Mouse (Mus musculus) liver, embryonic 14.5 days (tissue): ENCODE data around the gene Plg. TPM values are rescaled to one million over a fixed set of nuclear protein-coding genes. Genes with fewer than 3 reads are reported as not detected.

ENCODE experiments used
- ATAC-seq: fragments of 200-750 bp; cut with Nextera tagmentation; 2 replicates; pipeline ENCODE4 v1.8.0; 2017; ENCODE audit warnings: moderate number of reproducible peaks, mild to moderate bottlenecking, moderate library complexity; ENCODE audit not compliant: insufficient read depth
- DNase-seq, 3 experiments: peaks; one replicate each; pipeline ENCODE4 v3.0.0-alpha.2; 2012 to 2013; ENCODE audit warnings: low read depth in 3 of 3, low spot score in 3 of 3
- H3K27ac ChIP-seq: fragments of 300-500 bp; sonication (generic); 2 replicates; pipeline ENCODE4 v1.5.1; 2014; ENCODE audit warnings: moderate library complexity, mild to moderate bottlenecking, control low read depth, inconsistent platforms
- H3K27me3 ChIP-seq: fragments of 300-500 bp; sonication (generic); 2 replicates; pipeline ENCODE4 v1.6.1; 2014; ENCODE audit warnings: mild to moderate bottlenecking, low read length, moderate library complexity; ENCODE audit not compliant: control insufficient read depth, insufficient read depth
- H3K36me3 ChIP-seq: fragments of 300-500 bp; sonication (generic); replicated peaks from 2 replicates; pipeline ENCODE4 v1.6.1; 2014; ENCODE audit warnings: low read depth; ENCODE audit not compliant: control insufficient read depth, insufficient read depth
- H3K4me1 ChIP-seq, 2 experiments: fragments of 200-500 bp in 1 of 2; fragments of 300-500 bp in 1 of 2; sonication (generic) in 1 of 2; replicated peaks; 2 replicates each; pipeline ENCODE4 v1.6.1; 2012 to 2014; ENCODE audit warnings: antibody characterized with exemption in 1 of 2, inconsistent platforms in 1 of 2, low read length in 1 of 2; ENCODE audit not compliant: control insufficient read depth in 2 of 2, insufficient read depth in 2 of 2
- H3K4me2 ChIP-seq: fragments of 300-500 bp; sonication (generic); 2 replicates; pipeline ENCODE4 v1.6.1; 2014; ENCODE audit warnings: low read depth, mild to moderate bottlenecking, control low read depth, moderate library complexity
- H3K4me3 ChIP-seq, 2 experiments: fragments of 200-500 bp in 1 of 2; fragments of 300-500 bp in 1 of 2; sonication (generic) in 1 of 2; 2 replicates each; pipeline ENCODE4 v1.5.1; 2012 to 2014; ENCODE audit warnings: low read depth in 2 of 2, low read length in 2 of 2, mild to moderate bottlenecking in 2 of 2, control low read depth in 1 of 2, inconsistent platforms in 1 of 2, moderate library complexity in 1 of 2; ENCODE audit not compliant: insufficient read depth in 1 of 2
- H3K9ac ChIP-seq: fragments of 300-500 bp; sonication (generic); replicated peaks from 2 replicates; pipeline ENCODE4 v1.6.1; 2014; ENCODE audit warnings: mild to moderate bottlenecking, control low read depth, moderate library complexity
- H3K9me3 ChIP-seq: fragments of 300-500 bp; sonication (generic); 2 replicates; pipeline ENCODE4 v1.6.1; 2016; ENCODE audit warnings: low read length, mixed read lengths; ENCODE audit not compliant: control insufficient read depth
- CTCF ChIP-seq: IDR thresholded peaks from 2 replicates; pipeline ENCODE4 v1.5.1; 2016; ENCODE audit warnings: antibody characterized with exemption, low read depth, control low read depth
- EP300 ChIP-seq: IDR thresholded peaks from 2 replicates; pipeline ENCODE4 v1.6.1; 2016; ENCODE audit warnings: antibody characterized with exemption, low read depth
- WGBS: fragments of 180-500 bp; shearing (Covaris S2); extraction: QIAGEN DNeasy Blood & Tissue Kit; methylation state at CpG from one replicate; pipeline ENCODE4 v1.1.7; 2014; ENCODE audit not compliant: insufficient replicate concordance; 5-methylcytosine and 5-hydroxymethylcytosine counted together
- polyA plus RNA-seq, 2 experiments: library from polyadenylated mRNA; depleted of rRNA in 1 of 2; stranded (reverse) in 1 of 2; unstranded in 1 of 2; fragments of >200 nt; fragmentation: Nextera tagmentation in 1 of 2; extraction: Ambion mirVana in 1 of 2; gene quantifications; 2 replicates each; pipeline versions ENCODE4 v1.2.1 to v1.2.3; 2012 to 2014

Plg gene
- polyA plus RNA-seq, 2 experiments, result 200 to 202 TPM

DNA sequence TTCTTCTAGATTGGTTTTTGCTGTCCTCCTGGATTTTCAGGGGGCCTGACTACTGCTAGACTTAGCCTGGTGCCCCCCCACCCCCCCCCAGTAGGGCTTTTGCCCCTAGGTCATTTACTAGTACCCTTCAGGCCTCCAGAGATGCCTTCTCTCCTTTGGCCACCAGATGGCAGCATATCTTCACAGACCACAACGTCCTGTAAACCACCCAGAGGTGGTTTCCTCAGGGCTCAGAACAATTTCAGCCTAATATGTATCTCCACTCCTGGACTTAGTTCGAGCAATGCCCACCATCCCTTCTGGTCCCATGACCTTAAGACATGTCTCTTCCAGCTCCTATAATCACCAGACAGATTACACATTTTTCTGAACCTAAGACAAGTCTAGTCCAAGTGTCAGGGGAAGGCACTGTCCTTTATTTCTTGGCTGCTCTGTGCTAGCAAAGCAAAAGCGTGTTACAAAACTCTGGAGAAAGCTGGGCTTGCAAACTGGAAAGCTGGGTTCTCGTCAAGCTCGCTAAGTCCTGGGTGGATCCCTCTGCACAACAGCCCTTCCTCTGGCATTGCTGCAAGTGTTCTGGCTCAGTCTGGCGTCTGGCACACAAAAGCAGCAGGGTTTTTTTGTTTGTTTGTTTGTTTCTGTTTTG lies 38.0 kb downstream of the Plg start:
- TF ChIP-seq EP300, result no peak
- peak; percentile 84 for TF ChIP-seq CTCF
- no peak overlapping the region for H3K9ac ChIP-seq
- WGBS, result 32% methylated on average over 6 of the region's 6 CpGs
- DNase-seq, result peak; percentile 27 to 40 (median 28)
- H3K4me3 ChIP-seq, result no peak overlapping the region
- no peaks in the 10 kb centered on the region for H3K36me3 ChIP-seq
- no peaks in the 10 kb centered on the region for H3K9me3 ChIP-seq
- ATAC-seq, result no peak
- H3K4me1 ChIP-seq, result peaks cover 0 to 6% of the 10 kb centered on the region in 2 experiments; a peak in 2 of 4 replicates
- H3K4me2 ChIP-seq, result no peak overlapping the region
- no peaks in the 10 kb centered on the region for H3K27me3 ChIP-seq
- no peak overlapping the region for H3K27ac ChIP-seq

DNA sequence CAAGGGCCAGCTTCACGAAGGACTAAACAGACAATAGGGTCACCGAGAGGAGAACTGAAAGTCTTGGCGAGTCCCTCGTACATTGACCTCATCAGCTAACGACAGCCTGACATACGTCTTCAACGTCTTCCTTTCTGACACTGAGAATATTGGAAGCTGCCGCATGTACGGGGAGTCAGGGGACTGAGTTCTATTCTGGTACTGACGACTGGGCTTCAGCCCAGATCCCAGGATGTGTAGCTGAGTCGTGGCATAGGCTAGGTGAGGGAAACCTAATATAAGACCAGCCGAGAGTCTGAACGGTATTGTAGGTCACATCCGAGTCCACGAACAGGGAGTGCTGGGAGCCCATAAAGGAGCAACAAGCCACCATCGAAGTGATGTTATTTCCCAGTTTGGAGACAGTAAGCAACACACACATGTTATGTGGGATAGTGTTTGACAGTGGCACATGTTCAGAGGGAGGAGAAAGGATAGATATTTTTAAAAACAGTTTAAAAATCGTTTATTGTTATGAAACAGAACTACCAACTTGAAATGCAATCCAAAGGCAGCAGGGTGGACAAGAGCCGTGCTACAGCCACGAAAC lies 41.2 kb downstream of the Plg start:
- no peak overlapping the region for H3K27ac ChIP-seq
- H3K9me3 ChIP-seq, result no peaks in the 10 kb centered on the region
- no peaks in the 10 kb centered on the region for H3K36me3 ChIP-seq
- H3K4me2 ChIP-seq, result no peak overlapping the region
- no peak overlapping the region for H3K9ac ChIP-seq
- no peak for ATAC-seq
- H3K4me3 ChIP-seq, result no peak overlapping the region
- 62% methylated on average over 19 of the region's 19 CpGs for WGBS
- no peak for DNase-seq
- no peak for TF ChIP-seq CTCF
- no peak for TF ChIP-seq EP300
- H3K4me1 ChIP-seq, result peaks cover 0 to 6% of the 10 kb centered on the region in 2 experiments; a peak in 2 of 4 replicates
- H3K27me3 ChIP-seq, result no peaks in the 10 kb centered on the region

- no peak overlapping the region for H3K4me3 ChIP-seq
- no peaks in the 10 kb centered on the region for H3K9me3 ChIP-seq
- no peaks in the 10 kb centered on the region for H3K27me3 ChIP-seq
- no peak overlapping the region for H3K4me2 ChIP-seq
- H3K4me1 ChIP-seq, result no peaks in the 10 kb centered on the region
- H3K9ac ChIP-seq, result no peak overlapping the region
- ATAC-seq (no peak), DNase-seq (no peak)
- no peak overlapping the region for H3K27ac ChIP-seq
- no peaks in the 10 kb centered on the region for H3K36me3 ChIP-seq
- TF ChIP-seq CTCF (peak; percentile 78), EP300 (no peak)
- WGBS, result 55% methylated on average over 16 of the region's 16 CpGs
These were observed 42.6 kb downstream of the Plg start for GRCm38 (mm10) chr17:12420886-12421574.

DNA sequence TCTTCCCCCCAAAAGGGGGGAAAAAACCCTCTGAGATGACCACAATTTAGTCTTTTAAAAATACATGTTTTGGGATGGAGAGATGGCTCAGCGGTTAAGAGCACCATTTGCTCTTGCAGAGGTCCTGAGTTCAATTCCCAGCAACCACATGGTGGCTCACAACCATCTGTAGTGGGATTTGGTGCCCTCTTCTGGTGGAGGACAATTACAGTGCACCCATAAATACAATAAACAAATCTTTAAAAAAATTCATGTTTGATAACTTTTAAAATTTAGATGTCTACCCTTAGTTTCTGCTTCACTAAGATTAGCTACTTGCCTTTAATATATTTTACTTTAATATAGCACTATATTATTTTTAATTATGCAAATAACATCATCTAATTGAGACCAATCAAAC lies 43.7 kb downstream of the Plg start:
- no peak for DNase-seq
- Histone ChIP-seq H3K4me2 (no peak overlapping the region), H3K27me3 (no peaks in the 10 kb centered on the region), H3K27ac (no peak overlapping the region), H3K9ac (no peak overlapping the region), H3K4me3 (no peak overlapping the region), H3K4me1 (peaks cover 0 to 5% of the 10 kb centered on the region in 2 experiments; a peak in 2 of 4 replicates), H3K36me3 (no peaks in the 10 kb centered on the region), H3K9me3 (no peaks in the 10 kb centered on the region)
- ATAC-seq, result no peak
- 84% methylated on average over 1 of the region's 1 CpGs for WGBS
- TF ChIP-seq EP300, result no peak
- TF ChIP-seq CTCF, result peak; percentile 34; the same call in 1 of the 2 replicates

- no peak overlapping the region for H3K27ac ChIP-seq
These were observed 48.7 kb downstream of the Plg start for GRCm38 (mm10) chr17:12427156-12427555.

More at GRCm38 (mm10) chr17:12427156-12427555, 48.7 kb downstream of the Plg start:
- Histone ChIP-seq H3K27me3 (no peaks in the 10 kb centered on the region), H3K36me3 (no peaks in the 10 kb centered on the region), H3K9me3 (no peaks in the 10 kb centered on the region), H3K9ac (no peak overlapping the region), H3K4me3 (no peak overlapping the region), H3K4me2 (no peak overlapping the region), H3K4me1 (peaks cover 0 to 10% of the 10 kb centered on the region in 2 experiments; a peak in 2 of 4 replicates)
- WGBS, result 9% methylated on average over 3 of the region's 3 CpGs
- ATAC-seq, result peak; percentile 83; the same call in 1 of the 2 replicates
- TF ChIP-seq EP300, result peak; percentile 59; the same call in 1 of the 2 replicates
- no peak for TF ChIP-seq CTCF
- DNase-seq, result peak; percentile 29 to 33 (median 30)
